Mouse (Mus musculus) cortical plate, adult 2 months (tissue): ENCODE data around the gene Spock1.

Experiments used
- CTCF ChIP-seq: fragments of 200-500 bp; IDR thresholded peaks from 2 replicates; pipeline ENCODE4 v1.5.1; 2011; ENCODE audit warnings: mild to moderate bottlenecking, control low read depth, low read length; ENCODE audit not compliant: insufficient read depth; ENCODE audit errors: extremely low read depth
- POLR2A ChIP-seq: fragments of 200-500 bp; IDR thresholded peaks from 2 replicates; pipeline ENCODE4 v1.6.1; 2011; ENCODE audit warnings: mild to moderate bottlenecking, low read length, control low read depth; ENCODE audit not compliant: insufficient read depth; ENCODE audit errors: extremely low read depth

GRCm38 (mm10) chr13:57623909-57624481 is 284.1 kb downstream of the Spock1 start:
- TF ChIP-seq POLR2A, result no peak
- no peak for TF ChIP-seq CTCF
